Mouse (Mus musculus) liver, embryonic 14.5 days (tissue): ENCODE data around the gene Iah1. TPM values are rescaled to one million over a fixed set of nuclear protein-coding genes. Genes with fewer than 3 reads are reported as not detected.

Experiments used
- ATAC-seq: fragments of 200-750 bp; cut with Nextera tagmentation; 2 replicates; pipeline ENCODE4 v1.8.0; 2017; ENCODE audit warnings: moderate number of reproducible peaks, mild to moderate bottlenecking, moderate library complexity; ENCODE audit not compliant: insufficient read depth
- DNase-seq, 3 experiments: peaks; one replicate each; pipeline ENCODE4 v3.0.0-alpha.2; 2012 to 2013; ENCODE audit warnings: low read depth in 3 of 3, low spot score in 3 of 3
- H3K27ac ChIP-seq: fragments of 300-500 bp; sonication (generic); 2 replicates; pipeline ENCODE4 v1.5.1; 2014; ENCODE audit warnings: moderate library complexity, mild to moderate bottlenecking, control low read depth, inconsistent platforms
- H3K27me3 ChIP-seq: fragments of 300-500 bp; sonication (generic); 2 replicates; pipeline ENCODE4 v1.6.1; 2014; ENCODE audit warnings: mild to moderate bottlenecking, low read length, moderate library complexity; ENCODE audit not compliant: control insufficient read depth, insufficient read depth
- H3K36me3 ChIP-seq: fragments of 300-500 bp; sonication (generic); replicated peaks from 2 replicates; pipeline ENCODE4 v1.6.1; 2014; ENCODE audit warnings: low read depth; ENCODE audit not compliant: control insufficient read depth, insufficient read depth
- H3K4me1 ChIP-seq, 2 experiments: fragments of 200-500 bp in 1 of 2; fragments of 300-500 bp in 1 of 2; sonication (generic) in 1 of 2; replicated peaks; 2 replicates each; pipeline ENCODE4 v1.6.1; 2012 to 2014; ENCODE audit warnings: antibody characterized with exemption in 1 of 2, inconsistent platforms in 1 of 2, low read length in 1 of 2; ENCODE audit not compliant: control insufficient read depth in 2 of 2, insufficient read depth in 2 of 2
- H3K4me2 ChIP-seq: fragments of 300-500 bp; sonication (generic); 2 replicates; pipeline ENCODE4 v1.6.1; 2014; ENCODE audit warnings: low read depth, mild to moderate bottlenecking, control low read depth, moderate library complexity
- H3K4me3 ChIP-seq, 2 experiments: fragments of 200-500 bp in 1 of 2; fragments of 300-500 bp in 1 of 2; sonication (generic) in 1 of 2; 2 replicates each; pipeline ENCODE4 v1.5.1; 2012 to 2014; ENCODE audit warnings: low read depth in 2 of 2, low read length in 2 of 2, mild to moderate bottlenecking in 2 of 2, control low read depth in 1 of 2, inconsistent platforms in 1 of 2, moderate library complexity in 1 of 2; ENCODE audit not compliant: insufficient read depth in 1 of 2
- H3K9ac ChIP-seq: fragments of 300-500 bp; sonication (generic); replicated peaks from 2 replicates; pipeline ENCODE4 v1.6.1; 2014; ENCODE audit warnings: mild to moderate bottlenecking, control low read depth, moderate library complexity
- H3K9me3 ChIP-seq: fragments of 300-500 bp; sonication (generic); 2 replicates; pipeline ENCODE4 v1.6.1; 2016; ENCODE audit warnings: low read length, mixed read lengths; ENCODE audit not compliant: control insufficient read depth
- CTCF ChIP-seq: IDR thresholded peaks from 2 replicates; pipeline ENCODE4 v1.5.1; 2016; ENCODE audit warnings: antibody characterized with exemption, low read depth, control low read depth
- EP300 ChIP-seq: IDR thresholded peaks from 2 replicates; pipeline ENCODE4 v1.6.1; 2016; ENCODE audit warnings: antibody characterized with exemption, low read depth
- WGBS: fragments of 180-500 bp; shearing (Covaris S2); extraction: QIAGEN DNeasy Blood & Tissue Kit; methylation state at CpG from one replicate; pipeline ENCODE4 v1.1.7; 2014; ENCODE audit not compliant: insufficient replicate concordance; 5-methylcytosine and 5-hydroxymethylcytosine counted together
- polyA plus RNA-seq, 2 experiments: library from polyadenylated mRNA; depleted of rRNA in 1 of 2; stranded (reverse) in 1 of 2; unstranded in 1 of 2; fragments of >200 nt; fragmentation: Nextera tagmentation in 1 of 2; extraction: Ambion mirVana in 1 of 2; gene quantifications; 2 replicates each; pipeline versions ENCODE4 v1.2.1 to v1.2.3; 2012 to 2014

The Iah1 gene
- polyA plus RNA-seq, 2 experiments, result 27.2 to 34.0 TPM

DNA sequence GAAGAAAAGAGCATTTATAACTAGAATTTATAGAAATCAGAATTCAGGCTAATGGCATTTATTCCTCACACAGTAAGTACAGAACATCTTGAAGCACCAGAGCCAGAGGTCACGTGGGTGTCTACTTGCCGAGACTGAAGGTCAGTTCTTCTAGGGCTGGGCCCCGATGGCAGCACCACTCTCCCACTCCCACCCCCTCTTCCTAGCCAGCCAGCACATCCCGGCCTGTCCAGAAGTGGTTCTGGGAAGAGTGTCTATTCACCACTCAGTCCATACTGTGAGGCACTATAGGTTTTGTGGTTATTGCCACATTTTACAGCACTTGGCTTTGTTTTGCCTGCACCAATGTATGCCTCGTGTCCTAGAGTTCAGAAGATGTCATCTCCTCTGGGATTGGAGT is 7.9 kb downstream of the Iah1 start:
- Histone ChIP-seq H3K4me2 (no peak overlapping the region), H3K27me3 (no peaks in the 10 kb centered on the region), H3K27ac (no peak overlapping the region), H3K4me1 (no peaks in the 10 kb centered on the region), H3K36me3 (peaks cover 32% of the 10 kb centered on the region), H3K4me3 (no peak overlapping the region), H3K9me3 (no peaks in the 10 kb centered on the region), H3K9ac (no peak overlapping the region)
- ATAC-seq, result no peak
- DNase-seq, result no peak
- 72% methylated on average over 5 of the region's 5 CpGs for WGBS
- TF ChIP-seq CTCF (no peak), EP300 (no peak)

DNA sequence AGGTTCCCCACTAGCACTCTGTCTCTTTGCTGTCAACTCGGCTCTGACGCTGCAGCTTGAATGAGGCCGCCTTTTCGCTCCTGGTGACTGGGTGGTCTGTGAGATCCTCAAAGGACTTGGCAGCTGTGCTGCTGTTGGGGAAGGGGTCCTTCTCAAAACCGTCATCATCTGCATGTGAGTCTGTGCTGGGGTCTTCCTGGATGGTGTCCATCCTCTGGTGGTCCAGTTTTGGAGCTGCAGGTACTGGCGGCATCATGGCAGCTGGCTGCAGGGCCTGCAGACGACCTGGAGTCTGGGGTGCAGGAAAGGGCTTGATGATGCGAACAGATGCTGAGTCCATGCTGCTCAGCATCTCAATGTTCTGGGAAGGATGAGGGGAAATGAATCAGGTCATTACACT is 9.1 kb downstream of the Iah1 start:
- Histone ChIP-seq H3K27ac (no peak overlapping the region), H3K36me3 (peaks cover 43% of the 10 kb centered on the region), H3K4me3 (no peak overlapping the region), H3K4me2 (no peak overlapping the region), H3K9ac (no peak overlapping the region), H3K4me1 (no peaks in the 10 kb centered on the region), H3K9me3 (no peaks in the 10 kb centered on the region), H3K27me3 (no peaks in the 10 kb centered on the region)
- TF ChIP-seq CTCF (no peak), EP300 (no peak)
- no peak for ATAC-seq
- 83% methylated on average over 8 of the region's 8 CpGs for WGBS
- no peak for DNase-seq

DNA sequence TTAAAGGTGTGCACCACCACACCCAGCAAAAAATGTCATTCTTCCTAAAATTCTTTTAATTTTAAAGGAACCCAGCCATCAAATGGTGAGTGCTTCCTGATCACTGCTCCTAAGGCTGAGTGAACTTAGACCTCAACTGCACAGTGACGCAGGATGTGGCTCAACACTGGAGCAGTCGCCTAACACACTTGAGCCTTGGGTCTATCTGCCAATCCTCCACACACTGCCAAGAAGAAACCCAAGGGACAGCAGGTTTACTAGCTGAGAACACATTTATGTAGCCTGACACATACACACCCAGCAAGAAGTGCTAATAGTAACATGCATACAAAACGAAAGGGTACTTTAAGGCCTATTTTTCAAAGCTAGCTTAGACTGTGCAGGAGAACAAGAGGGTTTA is 10.1 kb downstream of the Iah1 start:
- WGBS, result 77% methylated on average over 3 of the region's 3 CpGs
- no peak for DNase-seq
- peaks cover 43% of the 10 kb centered on the region for H3K36me3 ChIP-seq

GRCm38 (mm10) chr12:21329661-21330400 is 13.6 kb downstream of the Iah1 start:
- Histone ChIP-seq H3K9me3 (no peaks in the 10 kb centered on the region), H3K36me3 (peaks cover 44% of the 10 kb centered on the region), H3K9ac (no peak overlapping the region), H3K27me3 (no peaks in the 10 kb centered on the region), H3K4me1 (no peaks in the 10 kb centered on the region), H3K4me2 (no peak overlapping the region), H3K4me3 (no peak overlapping the region), H3K27ac (no peak overlapping the region)
- whole genome bisulfite sequencing, result 73% methylated on average over 9 of the region's 9 CpGs
- DNase-seq (no peak), ATAC-seq (no peak)
- TF ChIP-seq CTCF (no peak), EP300 (no peak)

More for the DNA sequence above, 10.1 kb downstream of the Iah1 start:
- Histone ChIP-seq H3K4me1 (no peaks in the 10 kb centered on the region), H3K27me3 (no peaks in the 10 kb centered on the region), H3K9ac (no peak overlapping the region), H3K4me3 (no peak overlapping the region), H3K27ac (no peak overlapping the region), H3K9me3 (no peaks in the 10 kb centered on the region), H3K4me2 (no peak overlapping the region)
- no peak for TF ChIP-seq CTCF
- no peak for TF ChIP-seq EP300
- ATAC-seq, result no peak

GRCm38 (mm10) chr12:21330961-21331576 is 14.9 kb downstream of the Iah1 start:
- no peak for ATAC-seq
- H3K9me3 ChIP-seq, result no peaks in the 10 kb centered on the region
- peaks cover 33% of the 10 kb centered on the region for H3K36me3 ChIP-seq
- 87% methylated on average over 10 of the region's 10 CpGs for WGBS
- H3K4me3 ChIP-seq, result no peak overlapping the region
- H3K27ac ChIP-seq, result no peak overlapping the region
- no peaks in the 10 kb centered on the region for H3K4me1 ChIP-seq
- no peak overlapping the region for H3K4me2 ChIP-seq
- no peak for DNase-seq
- no peak for TF ChIP-seq EP300
- H3K9ac ChIP-seq, result no peak overlapping the region
- no peaks in the 10 kb centered on the region for H3K27me3 ChIP-seq
